Mouse (Mus musculus): ENCODE data around the gene Gm21885.
A peak's percentile ranks its signal among the peaks of the same experiment; 100 is the strongest.
"Not testable (repeated sequence)": the region's sequence is repeated elsewhere in the genome, so short reads cannot be mapped to it uniquely, and the experiment has no call there.

Gene Gm21885

GRCm38 (mm10) chr11:94281199-94282181, at the start of gene Gm21885:
Gm21885 (plus strand) TSS chr11:94281873.
- no peak for DNase-seq (ENCODE audit: low spot score)

- DNase-seq (ENCODE audit: low spot score) = no peak
Observed at GRCm38 (mm10) chr11:94233405-94233804, 48.3 kb upstream of the Gm21885 start.

- no peak for DNase-seq (ENCODE audit: low spot score)
Observed at GRCm38 (mm10) chr11:94234380-94234779, 47.3 kb upstream of the Gm21885 start.

- no peak for DNase-seq (ENCODE audit: low spot score)
Observed at GRCm38 (mm10) chr11:94234857-94235256, 46.8 kb upstream of the Gm21885 start.

DNA sequence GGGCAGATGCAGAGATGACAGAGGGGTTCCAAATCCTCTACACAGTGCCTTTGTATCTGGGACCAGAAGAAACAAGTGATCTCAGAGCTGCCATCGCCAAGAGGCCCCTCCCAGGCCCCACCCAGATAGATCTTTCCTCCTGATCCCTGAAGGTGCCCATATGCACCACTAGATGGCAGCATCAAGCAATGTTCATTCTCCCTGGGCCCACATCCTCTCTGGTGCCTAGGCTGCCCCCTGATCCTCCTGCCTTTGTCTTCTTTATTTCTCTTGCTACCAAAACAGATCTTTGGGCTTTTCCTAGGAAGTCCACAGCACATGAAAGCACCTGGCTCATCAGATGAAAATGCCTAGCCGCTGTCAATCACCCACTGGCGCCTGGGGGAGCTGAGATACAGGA, 45.6 kb upstream of the Gm21885 start:
- peak; percentile 81 for DNase-seq (ENCODE audit: low spot score)

GRCm38 (mm10) chr11:94238786-94239185, 42.9 kb upstream of the Gm21885 start:
- no peak for DNase-seq (ENCODE audit: low spot score)

- DNase-seq (ENCODE audit: low spot score) = no peak
Observed at GRCm38 (mm10) chr11:94239706-94240105, 42.0 kb upstream of the Gm21885 start.

DNA sequence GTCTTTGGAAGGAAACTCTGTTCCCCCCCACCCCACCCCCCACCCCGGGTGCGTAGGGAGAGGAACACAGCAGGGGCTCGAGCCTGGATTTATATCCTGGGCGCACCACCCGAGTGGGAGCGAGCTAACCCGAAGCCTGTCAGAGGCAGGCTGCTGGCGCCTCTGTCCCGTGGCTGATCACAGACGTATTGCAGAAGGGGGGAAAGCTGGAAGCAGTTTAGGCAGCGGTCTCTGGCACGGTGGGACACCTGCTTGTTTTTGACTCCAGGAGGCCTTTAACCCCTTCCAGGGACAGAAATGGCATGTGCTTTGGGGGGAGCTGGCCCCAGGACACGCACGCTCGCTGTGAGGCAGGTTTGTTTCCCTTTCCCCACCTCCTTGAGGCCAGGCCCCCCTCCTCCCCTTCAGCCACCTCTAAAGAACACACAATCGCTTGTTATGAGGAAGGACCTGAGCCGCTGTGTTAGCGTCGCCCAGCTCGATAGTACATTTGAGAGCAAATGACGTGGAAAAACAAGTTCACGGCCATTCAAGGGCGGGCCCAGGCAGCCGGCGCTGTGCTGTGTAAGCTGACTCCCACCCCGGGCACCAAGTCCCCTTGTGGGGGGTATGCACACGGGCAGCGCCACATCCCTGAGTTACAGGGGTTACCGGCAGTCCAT, 38.8 kb upstream of the Gm21885 start:
- DNase-seq (ENCODE audit: low spot score) = no peak

- no peak for DNase-seq (ENCODE audit: low spot score)
Observed at GRCm38 (mm10) chr11:94243422-94244180, 38.1 kb upstream of the Gm21885 start.

GRCm38 (mm10) chr11:94244385-94244784, 37.3 kb upstream of the Gm21885 start:
- DNase-seq (ENCODE audit: low spot score) = no peak

GRCm38 (mm10) chr11:94245955-94246788, 35.5 kb upstream of the Gm21885 start, which contains the start of gene Wfikkn2:
Wfikkn2 (minus strand) TSS chr11:94246005.
- DNase-seq (ENCODE audit: low spot score) = no peak

- no peak for DNase-seq (ENCODE audit: low spot score)
Observed at GRCm38 (mm10) chr11:94246789-94247061, 34.9 kb upstream of the Gm21885 start.

- no peak for DNase-seq (ENCODE audit: low spot score)
Observed at GRCm38 (mm10) chr11:94253156-94253555, 28.5 kb upstream of the Gm21885 start.

GRCm38 (mm10) chr11:94253691-94254090, 28.0 kb upstream of the Gm21885 start:
- DNase-seq (ENCODE audit: low spot score) = no peak

DNA sequence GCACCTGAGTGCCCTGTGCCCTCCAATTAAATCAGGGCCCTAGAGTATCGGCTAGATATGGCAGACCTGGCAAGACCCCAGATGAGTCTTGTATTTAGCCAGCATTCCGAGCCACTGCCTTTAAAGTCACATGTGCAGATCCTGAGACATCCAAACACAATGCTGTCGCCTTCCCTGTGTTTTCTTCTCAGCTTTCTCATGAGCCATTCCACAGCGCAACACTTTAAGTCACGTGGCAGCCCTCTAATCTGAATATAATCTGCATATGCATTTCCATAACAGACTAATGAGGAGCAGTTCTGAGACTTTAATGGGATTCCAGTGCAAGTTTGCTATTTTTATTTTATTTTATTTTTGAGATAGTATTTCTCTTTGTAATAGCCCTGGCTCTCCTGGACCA, 25.9 kb upstream of the Gm21885 start:
- DNase-seq (ENCODE audit: low spot score) = no peak

- no peak for DNase-seq (ENCODE audit: low spot score)
Observed at GRCm38 (mm10) chr11:94257987-94258386, 23.7 kb upstream of the Gm21885 start.

DNA sequence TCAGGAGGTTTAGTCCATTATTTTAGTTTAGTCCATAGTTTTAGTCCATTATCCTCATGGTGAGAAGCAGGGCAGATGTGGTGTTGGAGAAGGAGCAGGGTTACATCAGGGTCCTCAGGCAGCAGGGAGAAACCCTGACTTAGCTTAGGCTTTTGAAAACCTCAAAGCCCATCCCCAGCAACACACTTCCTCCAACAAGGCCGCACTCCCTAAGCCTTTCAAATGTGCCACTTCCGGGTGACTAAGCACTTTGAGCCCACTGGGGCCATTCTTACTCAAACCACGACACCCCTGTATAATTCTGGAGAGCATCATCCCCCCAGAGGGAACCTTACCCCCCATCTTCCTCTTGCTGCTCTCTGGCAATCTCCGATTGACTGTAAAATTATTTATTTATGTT, 21.9 kb upstream of the Gm21885 start:
- DNase-seq (ENCODE audit: low spot score) = no peak

- DNase-seq (ENCODE audit: low spot score) = no peak
Observed at GRCm38 (mm10) chr11:94261585-94262370, 19.9 kb upstream of the Gm21885 start.

DNA sequence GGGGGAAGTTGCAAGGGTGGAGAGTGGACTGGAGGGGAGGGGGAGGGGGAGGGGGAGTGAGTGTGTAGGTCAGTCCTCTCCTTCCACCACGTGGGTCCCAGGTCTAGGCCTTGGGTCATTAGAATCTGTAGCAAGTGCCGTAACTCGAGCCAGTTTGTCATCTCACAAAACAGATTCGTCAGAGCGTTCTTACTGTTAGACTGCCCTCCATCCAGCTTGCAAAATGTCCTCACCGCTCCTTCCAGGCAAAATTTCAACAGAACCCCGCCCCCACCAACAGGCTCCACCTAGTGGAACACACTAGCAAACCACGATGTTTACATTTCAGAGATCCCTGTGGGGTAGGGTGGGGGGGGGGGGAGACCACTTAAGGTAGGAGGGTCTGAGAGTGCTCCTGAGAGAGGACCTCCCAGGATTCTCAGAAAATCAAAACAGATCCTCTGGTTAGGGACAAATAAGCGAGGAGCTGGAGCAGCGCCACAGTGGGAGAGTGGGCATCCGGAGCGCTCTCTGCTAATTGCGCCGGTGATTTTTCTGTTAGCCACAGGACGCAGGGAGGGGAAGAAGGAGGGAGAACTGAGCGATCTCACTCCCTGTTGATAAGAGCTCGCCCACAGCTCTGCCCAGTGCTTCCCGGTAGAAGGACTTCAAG, 16.4 kb upstream of the Gm21885 start:
- DNase-seq (ENCODE audit: low spot score) = no peak

DNA sequence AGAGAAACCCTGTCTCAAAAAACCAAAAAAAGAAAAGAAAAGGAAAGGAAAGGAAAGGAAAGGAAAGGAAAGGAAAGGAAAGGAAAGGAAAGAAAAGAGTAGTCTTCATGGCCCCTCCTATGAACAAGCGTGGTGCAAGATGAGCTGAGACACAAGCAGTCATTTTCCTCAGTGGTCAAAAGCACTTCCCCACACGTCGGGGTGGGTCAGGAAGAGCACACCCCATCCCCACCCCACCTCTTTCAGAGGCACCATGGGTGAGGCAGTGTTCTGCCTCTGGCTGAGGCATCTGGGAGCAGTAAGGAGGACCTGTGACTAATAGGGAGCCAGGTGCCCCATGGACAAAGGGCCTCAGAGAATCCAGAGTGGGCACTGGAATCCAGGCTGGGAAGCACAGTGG, 15.5 kb upstream of the Gm21885 start:
- not testable (repeated sequence) for DNase-seq (ENCODE audit: low spot score)

Measured in layer of hippocampus, adult 9-10 months (tissue).